Mouse (Mus musculus): Measurements from ENCODE around the gene Olfr9.
A peak's percentile ranks its signal among the peaks of the same experiment; 100 is the strongest.
"Not testable (repeated sequence)": the region's sequence is repeated elsewhere in the genome, so short reads cannot be mapped to it uniquely, and the experiment has no call there.

Gene Olfr9

DNA sequence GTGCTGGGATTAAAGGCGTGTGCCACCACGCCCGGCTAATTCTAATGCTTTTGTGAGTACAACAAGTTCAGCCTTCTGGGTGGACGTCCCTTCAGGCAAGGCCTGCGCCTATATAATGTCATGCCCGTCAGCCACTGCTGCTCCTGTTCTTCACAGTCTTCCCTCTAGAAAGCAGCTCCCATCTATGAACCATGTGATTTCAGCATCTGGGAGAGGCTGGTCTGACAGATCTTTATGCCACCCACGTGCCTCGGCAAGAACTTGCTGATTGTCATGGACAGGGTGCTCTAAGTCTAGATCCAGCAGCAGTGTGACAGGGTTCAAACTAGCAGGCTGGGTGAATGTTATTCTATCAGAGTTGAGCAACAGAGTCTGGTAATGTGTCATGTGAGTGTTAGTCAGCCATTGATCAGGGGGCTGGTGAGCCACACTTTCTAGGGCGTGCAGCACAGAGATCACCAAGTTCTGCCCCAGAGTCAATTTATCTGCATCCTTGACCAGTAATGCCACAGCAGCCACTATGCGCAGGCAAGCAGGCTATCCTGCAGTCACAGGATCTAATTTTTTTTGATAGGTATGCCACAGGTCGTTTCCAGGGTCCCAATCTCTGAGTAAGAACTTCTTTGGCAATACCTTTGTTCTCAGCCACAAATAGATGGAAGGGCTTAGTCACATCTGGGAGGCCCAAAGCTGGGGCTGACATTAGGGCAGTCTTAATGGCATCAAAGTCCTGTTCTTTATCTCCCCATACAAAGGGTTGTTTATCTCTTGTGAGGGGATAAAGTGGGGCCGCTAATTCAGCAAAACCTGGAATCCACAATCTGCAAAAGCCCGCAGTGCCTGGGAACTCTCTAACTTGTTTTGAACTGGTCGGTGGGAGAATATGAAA is 15.0 kb downstream of the Olfr9 start:
- DNase-seq: no peak

DNA sequence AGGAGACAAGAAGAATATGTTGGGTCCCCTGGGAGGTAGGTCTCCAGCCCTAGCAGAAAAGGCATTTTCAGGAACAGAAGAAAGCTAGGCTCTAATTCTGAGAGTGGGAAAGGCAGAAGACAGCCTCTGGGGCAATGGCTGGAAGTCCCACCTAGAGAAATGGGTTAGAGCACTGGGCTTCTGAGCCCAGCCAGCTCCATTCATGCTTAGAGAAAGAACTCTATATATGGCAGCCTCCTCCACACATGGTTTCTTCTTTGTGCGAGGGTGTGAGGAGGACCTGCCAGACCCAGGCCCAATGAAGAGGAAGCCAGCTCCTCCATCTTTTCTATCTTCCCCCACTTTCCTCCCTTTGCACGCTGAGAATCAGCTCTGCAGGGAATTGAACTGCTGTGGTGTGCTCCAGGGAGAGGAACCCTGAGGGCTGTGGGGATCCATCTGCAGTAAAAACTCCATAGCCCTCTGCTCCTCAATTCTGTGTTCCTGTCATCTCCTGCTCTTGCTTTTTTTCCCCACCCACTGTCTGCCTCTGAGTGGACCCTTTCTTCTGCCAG is 21.1 kb downstream of the Olfr9 start, which contains the start of gene Olfr763:
Gene Olfr763, plus strand, starts transcription at position 504 of the 554 bp plus-strand sequence.
- DNase-seq: no peak

DNA sequence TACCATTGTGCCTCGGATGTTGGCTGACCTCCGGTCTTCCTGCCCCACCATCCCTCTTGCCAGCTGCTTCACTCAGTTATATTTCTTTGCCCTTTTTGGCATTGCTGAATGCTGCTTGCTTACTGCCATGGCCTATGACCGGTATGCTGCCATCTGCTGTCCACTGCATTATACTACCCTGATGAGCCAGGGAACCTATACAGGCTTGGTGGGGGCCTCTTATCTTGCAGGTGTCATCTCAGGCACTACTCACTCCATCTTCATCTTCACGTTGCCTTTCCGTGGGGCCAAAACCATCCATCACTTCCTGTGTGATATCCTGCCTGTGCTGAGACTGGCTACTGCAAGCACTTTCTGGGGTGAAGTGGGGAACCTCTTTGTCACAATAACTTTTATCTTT is 22.3 kb downstream of the Olfr9 start:
- DNase-seq: not testable (repeated sequence)

DNA sequence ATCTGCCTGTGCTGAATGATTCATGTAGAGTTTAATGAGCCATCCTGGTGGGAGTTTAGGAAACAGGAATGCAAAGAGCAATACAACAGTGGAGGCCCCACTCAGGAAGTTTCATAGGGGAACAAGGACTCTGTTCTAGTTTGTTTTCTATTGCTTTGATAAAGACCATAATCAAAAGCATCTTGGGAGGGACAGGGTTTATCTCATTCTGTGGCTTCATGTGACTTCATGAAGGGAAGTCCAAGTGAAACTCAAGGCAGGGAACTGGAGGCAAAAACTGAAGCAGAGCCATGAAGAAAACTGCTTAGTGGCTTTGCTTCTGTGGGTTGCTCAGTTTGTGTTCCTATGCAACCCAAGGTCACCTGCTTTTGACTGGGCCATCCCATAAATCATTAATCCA is 25.2 kb downstream of the Olfr9 start:
- no peak for DNase-seq

- DNase-seq: no peak
Observed at GRCm38 (mm10) chr10:129023319-129023718, 34.1 kb downstream of the Olfr9 start.

GRCm38 (mm10) chr10:129026018-129026662 is 36.9 kb downstream of the Olfr9 start:
- peak; percentile 38 to 66 for DNase-seq

- no peak for DNase-seq
Observed at GRCm38 (mm10) chr10:129028343-129028742, 39.1 kb downstream of the Olfr9 start.

DNA sequence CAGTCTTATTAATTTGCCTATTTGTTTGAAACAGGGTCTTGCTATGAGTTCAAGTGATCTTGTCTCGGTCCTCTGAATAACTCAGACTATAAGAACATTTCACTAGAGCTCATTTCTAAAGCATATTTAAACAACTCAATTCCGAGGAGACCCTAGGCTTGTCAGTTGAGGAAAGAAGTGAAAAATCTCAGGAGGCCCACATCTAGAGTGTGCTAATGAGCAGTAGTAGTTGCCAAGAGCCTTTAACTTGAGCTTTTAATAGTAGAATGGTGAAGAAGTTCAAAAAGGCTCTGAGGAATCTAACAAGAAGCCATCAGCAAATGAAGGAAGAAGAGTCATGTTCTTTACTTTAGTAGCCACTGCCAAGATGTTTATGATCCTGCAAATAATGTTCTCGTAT is 50.6 kb downstream of the Olfr9 start, which contains the start of gene Olfr764-ps1:
Gene Olfr764-ps1, minus strand, starts transcription at position 101 of the 400 bp plus-strand sequence.
- no peak for DNase-seq

All from kidney, postnatal 25 days (tissue).